Mouse (Mus musculus): ENCODE measurements around the gene Ptrh2.

The Ptrh2 gene

DNA sequence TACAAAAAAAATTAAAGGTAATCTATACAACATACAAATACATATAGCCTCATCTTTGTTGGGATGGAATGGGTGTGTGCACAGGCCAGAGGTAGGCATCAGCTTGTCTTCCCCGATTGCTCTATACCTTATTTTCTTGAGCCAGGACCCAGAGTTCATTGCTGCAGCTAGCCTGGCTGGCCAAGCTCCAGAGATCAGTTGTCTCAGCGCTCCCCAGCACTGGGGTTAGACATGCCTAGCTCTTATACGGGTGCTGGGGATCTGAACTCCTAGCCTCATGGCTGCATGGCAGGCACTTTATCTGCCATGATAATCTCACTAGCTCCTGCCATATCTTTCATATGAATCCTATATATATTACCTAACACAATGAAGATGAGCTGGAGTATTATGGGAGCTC, 15.6 kb upstream of the Ptrh2 start:
- DNase-seq (ENCODE audit: low spot score in 2 of 2), result no peak

DNA sequence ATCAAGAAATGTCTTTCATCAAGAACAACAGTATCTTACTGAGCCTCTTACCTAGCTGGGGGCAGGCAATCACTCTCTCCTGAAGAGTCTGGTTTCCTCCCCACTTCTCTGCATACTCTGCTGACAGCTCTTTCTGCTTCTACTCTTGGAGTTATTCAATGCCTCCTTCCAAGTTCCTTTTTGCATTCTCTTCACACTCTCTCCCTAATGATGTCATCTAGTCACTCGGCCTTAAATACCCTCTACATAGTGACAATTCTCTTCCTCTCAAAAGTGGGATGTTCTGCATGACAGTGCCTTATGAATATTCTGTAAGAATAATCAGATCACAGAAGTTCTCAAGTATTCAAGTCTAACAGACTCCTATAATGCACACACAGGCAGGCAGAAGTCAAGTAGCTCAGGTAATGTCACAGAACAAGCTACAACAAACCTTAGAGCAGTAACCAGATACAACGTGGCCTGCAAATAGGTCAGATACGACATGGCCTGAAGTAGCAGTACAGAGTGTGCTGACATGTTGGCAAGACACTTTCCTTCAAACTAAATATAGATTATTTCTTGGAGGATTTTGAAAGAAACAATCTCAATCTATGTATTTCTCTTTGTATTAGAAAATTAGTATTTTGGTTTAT, 12.6 kb upstream of the Ptrh2 start:
- DNase-seq (ENCODE audit: low spot score in 2 of 2), result peak; percentile 36 to 57

DNA sequence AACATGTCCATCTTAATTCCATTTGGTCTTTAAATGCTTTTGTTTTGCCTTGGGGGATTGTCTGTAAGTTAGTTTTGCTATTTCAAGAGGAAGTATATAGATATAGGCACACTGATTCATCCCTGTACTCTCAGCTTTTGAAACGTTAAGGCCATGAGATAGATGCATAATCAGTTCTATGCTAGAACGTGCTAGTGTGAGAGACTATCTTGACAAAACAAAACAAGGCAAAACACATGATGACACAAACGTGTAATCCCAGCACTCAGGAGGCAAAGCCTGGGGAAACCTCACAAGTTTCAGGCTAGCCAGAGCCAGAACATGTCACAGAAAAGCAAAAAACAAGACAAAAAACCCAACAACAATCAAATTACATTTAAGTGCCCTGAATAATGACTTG, 11.0 kb upstream of the Ptrh2 start:
- DNase-seq (ENCODE audit: low spot score in 2 of 2), result no peak

DNA sequence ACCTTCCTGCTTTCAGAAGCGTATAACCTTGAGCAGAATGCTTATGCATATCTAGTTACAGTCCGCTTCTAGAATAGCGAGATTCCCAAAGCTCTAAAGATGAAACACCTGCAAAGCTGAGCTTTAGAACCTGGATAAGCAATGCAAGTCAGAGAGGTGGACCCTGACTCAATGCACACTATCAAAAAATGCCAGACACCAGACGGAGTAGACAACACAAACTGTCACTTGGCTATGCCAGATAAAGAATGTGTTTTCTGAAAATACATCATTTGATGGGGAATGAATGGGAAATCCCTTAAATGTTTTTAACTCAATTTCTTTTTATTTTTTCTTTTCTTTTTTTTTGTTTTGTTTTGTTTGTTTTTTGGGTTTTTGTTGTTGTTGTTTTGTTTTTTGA, 8.3 kb upstream of the Ptrh2 start:
- DNase-seq (ENCODE audit: low spot score in 2 of 2), result no peak

DNA sequence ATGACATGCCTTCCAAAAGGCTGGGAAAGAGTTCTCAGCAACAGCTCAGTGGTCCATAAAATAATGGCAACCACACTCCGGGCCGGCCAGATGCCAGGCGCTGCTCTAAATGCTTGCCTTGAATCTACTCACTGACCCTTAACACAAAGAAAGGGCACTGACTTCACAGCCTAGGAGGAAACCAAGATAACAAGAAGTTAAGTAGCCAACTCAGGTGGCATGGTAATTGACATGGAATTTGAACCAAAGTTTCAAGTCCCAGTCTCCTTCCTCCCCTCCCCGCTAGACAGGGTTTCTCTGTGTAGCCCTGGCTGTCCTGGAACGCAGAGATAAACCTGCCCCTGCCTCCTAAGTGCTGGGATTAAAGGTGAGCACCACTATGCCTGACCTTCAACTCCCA, 4.8 kb upstream of the Ptrh2 start:
- no peak for DNase-seq (ENCODE audit: low spot score in 2 of 2)

DNA sequence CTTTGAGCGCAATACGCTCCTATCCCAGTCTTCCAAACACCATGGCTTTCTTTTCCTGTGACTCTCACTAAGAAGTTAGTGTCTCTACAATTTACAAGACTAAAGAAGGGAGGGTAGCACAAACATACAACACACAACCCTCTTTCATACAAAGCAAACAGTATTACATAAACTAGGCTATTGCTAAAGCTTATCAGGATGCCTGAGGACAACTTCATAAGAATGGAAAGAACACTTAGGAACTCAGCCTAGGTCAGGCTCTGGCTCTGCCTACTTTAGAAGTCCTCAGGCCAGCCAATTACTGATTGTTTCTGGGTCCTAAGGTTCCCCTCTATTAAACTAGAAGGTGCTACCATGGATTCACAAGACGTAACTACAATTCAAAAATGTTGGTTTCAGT, 3.1 kb upstream of the Ptrh2 start:
- DNase-seq (ENCODE audit: low spot score in 2 of 2), result no peak

DNA sequence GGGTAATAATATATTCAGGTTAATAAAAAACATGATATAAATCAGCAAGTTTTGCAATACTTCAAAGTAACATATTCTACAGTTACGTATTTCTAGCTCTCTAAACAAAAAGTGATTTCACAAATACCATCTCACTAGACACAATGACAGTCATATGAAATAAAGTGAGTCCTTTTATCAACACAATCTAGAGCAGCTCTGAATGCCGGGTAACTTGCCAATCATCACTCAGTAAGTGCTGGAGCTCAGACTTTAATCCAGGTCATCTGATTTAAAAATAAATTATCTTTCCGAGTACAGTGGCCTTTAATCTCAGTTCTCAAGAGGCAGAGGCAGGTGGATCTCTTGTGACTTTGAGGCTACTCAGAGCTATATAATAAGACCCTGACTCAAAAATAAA, 2.4 kb upstream of the Ptrh2 start:
- no peak for DNase-seq (ENCODE audit: low spot score in 2 of 2)

DNA sequence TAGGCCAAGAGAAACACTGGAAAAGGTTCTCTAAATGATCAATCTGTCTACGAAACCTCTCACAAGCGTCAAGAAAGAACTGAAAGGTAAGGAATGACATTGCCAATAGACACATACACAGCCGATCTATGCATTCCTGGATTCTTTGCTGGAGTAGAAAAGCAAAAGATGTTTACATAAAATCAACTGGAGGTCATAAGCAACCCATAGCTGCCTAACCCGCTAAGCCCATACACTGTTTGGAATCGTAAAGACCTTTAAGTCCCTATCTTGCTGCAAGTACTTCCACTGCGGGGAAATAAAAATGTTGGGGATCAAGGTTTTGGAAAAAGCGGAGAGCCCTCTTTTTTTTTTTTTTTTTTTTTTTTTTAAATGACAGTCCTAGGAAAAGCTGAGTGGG, 924 bp upstream of the Ptrh2 start:
- DNase-seq (ENCODE audit: low spot score in 2 of 2), result no peak

DNA sequence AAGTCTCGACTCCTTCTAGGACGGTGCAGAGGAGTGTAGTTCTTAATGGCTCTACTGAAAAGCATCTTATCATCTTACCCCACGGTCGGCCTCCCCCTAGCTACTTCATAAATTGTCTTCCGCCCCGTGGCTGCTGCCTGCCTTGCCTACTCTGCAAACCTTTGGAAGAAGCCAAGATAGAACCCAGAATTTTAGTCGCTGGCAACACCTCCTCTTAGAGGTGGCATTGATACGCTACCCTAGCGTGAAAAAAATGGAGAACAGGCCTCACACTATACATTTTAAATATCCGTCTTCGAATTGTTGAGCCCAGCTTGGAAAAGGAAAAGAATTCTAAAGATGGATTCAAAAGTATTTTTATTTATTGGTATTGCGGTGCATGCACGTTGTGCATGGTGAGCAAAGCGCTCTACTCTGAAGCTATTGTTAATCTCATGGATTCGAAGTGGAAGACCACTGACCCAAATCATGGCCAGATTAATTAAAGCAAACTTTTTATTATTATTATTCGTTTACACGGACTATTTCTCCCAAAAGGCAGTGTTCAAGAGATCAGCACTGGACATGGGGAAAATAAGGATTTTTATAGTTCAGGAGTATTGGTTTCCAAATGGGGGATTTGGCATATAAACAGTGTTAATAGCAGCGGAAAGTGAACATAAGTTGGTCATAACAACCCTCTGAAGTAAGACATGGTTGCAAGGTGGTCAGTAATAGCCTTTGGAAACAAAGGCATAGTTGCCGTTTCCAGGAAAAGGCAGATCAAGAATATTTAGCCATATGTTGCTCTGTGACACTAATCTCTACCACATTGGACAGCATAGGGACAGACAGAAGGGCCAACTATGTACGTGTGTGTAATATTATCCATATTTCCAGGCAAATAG, 584 bp downstream of the Ptrh2 start:
- no peak for DNase-seq (ENCODE audit: low spot score in 2 of 2)

DNA sequence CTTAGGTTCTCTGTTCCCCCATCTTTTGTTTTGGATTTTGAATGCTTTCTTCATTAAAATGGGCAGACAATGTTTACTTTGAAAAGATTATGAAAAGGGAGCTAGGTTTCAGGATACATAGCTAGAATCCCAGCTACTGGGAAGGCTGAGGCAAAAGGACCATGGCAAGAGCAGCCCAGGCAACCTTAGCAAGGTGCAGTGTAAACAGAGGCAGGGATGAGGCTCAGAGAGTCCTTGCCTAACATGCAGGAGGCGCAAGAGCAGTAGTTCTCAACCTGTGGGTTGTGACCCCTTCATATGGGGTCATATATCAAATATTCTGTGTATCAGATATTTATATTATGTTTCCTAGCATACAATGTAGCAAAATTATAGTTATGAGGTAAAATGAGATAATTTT, 1.6 kb downstream of the Ptrh2 start:
- DNase-seq (ENCODE audit: low spot score in 2 of 2), result no peak

DNA sequence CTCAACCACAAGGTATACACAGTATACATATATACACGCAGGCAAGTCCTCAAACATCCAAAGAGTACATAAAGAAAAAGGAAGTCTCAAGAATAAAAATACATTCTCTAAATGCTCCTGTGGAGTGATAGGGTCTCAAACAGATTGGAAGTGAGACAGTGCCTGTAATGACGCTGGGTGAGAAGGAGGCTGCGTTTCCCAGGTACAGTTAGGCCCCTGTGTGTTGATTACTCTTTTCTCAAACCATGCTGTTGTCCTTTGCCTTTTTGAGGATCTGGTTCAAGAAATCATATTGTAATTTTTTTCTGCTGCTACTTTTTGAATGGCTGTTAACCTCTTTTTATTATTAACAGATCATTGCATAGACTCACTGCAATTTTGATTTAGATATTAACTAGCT, 6.6 kb downstream of the Ptrh2 start:
- DNase-seq (ENCODE audit: low spot score in 2 of 2), result no peak

DNA sequence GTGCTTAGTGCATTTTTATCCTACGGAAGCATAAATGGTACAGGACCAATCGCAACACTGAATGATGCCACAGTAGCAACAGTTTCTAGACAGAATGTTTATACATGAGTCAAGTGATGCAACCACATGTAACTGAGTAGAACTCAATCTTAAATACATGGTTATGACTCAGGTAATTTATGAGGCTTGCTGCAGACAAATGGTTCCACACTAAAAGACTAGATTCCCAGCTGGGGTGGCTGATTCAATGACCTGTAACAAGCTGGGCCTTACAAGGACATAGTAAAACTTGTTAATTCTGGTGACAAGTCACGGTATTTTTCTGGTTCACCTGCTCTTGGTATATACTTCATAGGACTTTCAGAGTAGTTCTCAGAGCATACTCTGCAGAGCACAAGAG, 7.7 kb downstream of the Ptrh2 start:
- DNase-seq (ENCODE audit: low spot score in 2 of 2), result no peak

DNA sequence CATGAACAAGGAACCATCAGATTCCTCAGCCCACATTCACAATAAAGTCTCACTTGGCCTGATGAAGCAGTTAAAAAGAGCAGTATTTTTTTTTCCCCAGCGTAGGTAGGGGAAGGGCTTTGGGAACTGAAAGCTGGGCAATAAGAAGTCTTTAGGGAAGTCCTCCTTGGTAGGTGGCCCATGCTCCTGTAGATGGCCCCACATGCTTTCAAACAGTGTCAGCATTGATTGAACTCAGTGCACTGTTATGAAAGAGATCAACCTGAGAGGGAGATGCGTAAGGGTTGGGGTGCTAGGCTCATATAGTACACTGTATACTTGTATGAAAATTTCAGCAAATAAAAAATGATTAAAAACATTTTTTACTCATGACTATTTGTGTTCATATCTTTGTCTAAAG, 8.2 kb downstream of the Ptrh2 start:
- DNase-seq (ENCODE audit: low spot score in 2 of 2), result no peak

DNA sequence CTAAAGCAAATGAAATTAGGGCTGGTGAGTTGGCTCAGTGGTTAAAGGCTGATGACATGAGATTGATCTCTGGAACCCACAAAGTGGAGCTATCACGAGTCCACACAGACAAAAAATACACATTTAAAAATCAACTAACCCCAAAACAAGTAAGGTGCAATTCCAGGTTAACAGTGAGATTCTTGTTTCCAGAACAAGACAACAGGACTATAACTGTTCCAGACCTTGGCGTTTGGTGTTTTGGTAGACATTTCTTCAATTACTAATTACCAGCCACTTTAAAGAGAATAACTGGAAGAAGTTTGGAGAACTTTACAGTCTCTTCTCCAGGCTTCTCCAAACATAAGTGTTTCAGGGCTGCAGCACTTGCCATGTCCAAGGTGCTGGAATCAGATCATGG, 8.8 kb downstream of the Ptrh2 start:
- no peak for DNase-seq (ENCODE audit: low spot score in 2 of 2)

DNA sequence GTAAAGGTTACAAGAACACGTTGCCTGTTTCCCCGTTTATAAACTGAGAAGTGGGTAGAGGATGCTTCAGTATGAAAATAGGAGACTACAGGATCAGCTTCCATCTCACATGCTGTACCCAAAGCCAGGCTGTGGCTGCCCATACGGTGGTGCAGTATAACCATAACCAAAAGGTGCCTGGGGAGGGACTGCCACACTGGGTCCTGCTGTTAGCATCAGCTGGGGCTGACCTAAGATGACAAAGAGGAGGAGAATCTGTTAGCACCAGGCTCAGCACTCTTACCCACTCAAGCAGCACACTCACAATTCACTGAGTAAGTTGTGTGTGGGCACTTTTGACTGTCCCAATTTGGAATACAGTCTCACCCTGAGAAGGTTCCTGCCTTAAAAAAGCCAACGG, 11.7 kb downstream of the Ptrh2 start:
- no peak for DNase-seq (ENCODE audit: low spot score in 2 of 2)

DNA sequence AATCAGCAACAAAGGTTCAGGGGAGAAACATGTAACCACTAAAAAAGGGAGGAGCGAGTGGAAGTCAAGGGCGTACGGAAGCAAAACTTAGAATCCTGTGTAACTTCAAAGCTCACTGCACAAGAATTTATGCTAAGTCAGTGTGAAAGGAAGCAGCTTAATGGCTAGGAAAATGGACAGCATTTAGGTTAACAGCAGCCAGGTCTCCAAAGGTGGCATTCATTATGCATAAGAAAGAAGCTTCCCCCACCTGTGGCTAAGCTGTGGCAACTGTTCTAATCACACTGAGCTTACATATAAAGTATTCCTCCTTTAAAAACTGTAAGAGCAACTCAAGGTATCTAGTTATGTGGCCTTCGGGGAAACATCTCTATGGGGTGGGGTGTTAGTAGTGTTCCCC, 17.4 kb downstream of the Ptrh2 start:
- DNase-seq (ENCODE audit: low spot score in 2 of 2), result no peak

DNA sequence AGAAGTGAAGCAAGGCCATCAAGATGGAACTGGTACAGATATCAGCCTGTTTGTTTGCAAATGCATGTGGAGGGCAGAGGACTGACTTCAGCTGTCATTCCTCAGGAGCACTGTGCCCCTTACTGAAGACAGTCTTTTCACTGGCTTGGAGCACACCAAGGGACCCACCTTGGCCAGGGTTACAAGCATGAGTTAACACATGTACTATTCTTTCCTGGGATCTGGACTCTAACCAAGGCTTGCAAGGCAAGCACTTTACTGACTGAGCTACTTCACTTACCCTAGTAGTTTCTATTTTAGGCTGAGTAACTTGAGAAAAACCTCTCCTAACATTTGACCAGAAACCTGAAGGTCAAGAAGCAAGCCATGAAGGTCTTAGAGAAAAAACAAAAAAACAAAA, 30.8 kb downstream of the Ptrh2 start:
- no peak for DNase-seq (ENCODE audit: low spot score in 2 of 2)

DNA sequence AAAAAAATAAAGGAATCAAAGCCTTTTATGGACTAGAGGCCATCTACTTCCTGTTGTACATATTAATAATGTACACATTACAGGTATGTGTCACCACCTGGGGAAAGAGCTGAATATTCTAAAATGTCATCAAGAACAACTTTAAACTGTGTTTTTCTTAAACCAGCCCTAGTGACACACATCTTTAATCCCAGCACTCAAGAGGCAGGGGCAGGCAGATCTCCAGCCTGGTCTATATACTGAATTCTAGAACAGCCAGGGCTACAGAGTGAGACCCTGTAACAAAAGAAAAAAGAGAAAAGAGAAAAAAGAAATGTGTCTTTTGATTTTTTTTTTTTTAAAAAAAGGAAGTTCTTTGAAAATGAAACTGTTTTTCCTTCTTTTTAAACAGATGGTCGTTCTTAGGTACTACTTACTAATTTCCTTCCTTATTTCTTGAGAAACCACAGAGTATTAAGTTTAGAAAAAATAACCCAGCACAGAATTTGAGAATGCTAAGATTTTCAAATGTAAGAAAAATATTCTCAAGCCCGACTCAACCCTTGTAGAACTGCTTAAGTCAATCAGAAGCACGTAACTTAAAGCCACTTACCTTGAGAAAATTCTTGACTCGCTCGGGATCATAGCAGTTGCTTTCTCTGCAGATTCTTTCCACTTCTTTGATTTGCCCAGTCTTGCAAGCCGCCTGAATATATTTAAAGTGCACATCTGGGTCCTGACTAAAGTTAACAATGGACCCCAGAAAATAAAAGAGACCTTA, 33.7 kb downstream of the Ptrh2 start:
- no peak for DNase-seq (ENCODE audit: low spot score in 2 of 2)

DNA sequence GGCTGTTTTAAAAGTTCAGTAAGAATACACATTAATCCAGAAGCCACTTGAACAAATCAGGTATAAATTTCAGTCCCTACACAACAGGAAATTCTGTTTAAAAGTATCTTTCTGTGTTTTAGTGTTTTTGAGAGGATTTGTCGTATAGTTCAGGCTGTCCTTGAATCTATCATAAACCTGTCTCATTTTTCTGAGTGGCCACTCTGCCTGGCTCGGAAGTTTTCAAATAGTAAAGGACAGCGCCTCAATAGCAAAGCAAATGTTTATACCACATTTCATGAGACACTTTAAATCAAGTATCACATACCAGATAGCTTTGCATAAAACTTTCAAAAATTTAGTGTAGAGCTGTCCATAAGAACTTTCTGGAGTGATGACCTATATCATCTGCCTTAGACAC, 34.6 kb downstream of the Ptrh2 start:
- no peak for DNase-seq (ENCODE audit: low spot score in 2 of 2)

DNA sequence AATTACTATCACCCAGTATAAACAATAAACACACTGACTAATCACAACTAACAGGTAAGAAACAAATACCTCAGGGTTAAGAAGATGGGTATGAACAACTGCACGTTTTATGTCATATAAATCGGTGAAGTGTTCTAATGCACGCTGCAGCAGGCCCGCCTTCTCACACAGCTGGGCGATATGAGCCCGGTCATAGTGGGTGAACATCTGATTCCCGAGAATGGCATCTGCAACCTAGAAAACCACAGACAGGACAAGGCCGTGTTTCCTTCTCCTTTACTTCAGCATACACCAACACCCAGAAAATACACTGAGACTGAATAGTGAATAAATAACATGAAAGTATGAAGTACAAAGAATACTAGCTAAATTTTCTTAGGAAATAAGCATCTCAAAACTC, 35.6 kb downstream of the Ptrh2 start:
- no peak for DNase-seq (ENCODE audit: low spot score in 2 of 2)

DNA sequence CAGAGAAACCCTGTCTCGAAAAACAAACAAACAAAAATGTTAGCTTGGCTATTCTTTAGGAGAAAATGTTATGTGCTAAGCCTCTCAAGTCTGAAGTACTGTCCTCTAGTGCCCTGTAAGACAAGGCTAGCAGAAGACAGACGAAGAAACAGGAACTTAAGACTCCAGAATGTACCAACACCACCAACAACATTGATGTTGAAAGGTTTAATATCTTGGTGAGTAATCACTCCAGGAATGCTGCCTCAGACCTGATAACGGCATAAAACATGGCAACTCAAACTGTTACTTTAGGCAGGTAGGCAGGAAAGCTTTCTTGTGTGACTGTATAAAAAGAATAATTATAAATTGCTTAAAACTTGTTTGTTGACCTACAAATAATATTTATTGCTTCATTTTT, 40.2 kb downstream of the Ptrh2 start:
- no peak for DNase-seq (ENCODE audit: low spot score in 2 of 2)

DNA sequence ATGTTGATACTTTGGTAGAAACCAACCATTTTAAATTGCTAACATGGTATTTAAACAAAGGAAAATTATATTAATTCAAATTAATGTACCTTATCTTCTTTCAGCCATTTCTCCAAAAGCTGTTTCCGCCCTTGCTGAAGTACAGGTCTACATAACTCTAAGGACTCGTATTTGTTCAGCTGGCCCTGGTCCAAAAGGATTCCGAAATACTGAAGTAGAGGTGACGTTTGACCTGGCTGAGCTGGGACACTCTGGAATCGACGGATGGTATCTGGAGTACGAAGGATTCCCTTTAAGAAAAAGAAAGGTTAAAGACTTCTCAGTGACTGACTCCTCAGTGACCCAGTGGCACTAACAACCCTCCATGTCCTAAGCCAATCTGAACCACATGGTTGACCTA, 41.2 kb downstream of the Ptrh2 start:
- no peak for DNase-seq (ENCODE audit: low spot score in 2 of 2)

DNA sequence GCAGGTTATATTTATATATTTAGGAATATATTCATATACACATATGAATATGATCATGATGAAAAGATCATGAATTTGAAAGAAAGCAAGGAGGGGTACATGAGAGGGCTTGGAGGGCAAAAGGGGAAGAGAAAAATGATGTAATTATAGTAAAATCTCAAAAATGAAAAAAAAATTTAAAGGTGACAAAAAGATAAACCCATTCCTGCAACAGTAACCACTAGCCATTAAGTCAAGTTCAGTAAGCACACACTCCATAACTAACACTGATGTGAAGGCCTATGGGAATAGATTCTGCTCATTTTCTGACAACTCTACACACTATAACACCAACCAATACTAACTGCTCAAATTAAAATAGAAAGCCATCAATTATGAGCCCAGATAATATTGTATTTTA, 41.8 kb downstream of the Ptrh2 start:
- no peak for DNase-seq (ENCODE audit: low spot score in 2 of 2)
